8 mouse cellular contexts compared by ENCODE assay signal in genomic region chr11:30799496-30799895, GRCm38 (mm10). TPM values are rescaled to one million over a fixed set of nuclear protein-coding genes. Genes with fewer than 3 reads are reported as not detected.
DNase-seq lines count a peak whose midpoint lies in the region; ATAC-seq and TF ChIP-seq lines count a peak whose summit lies in the region.
"Had no signal": no experiment of that assay in that cellular context is flagged by ENCODE, and none has a peak within 500 bp of the region (broad histone marks: within the 10 kb centered on the region; RNA-seq: fewer than 3 reads in every experiment).

No protein-coding gene starts in this region.

- no peaks in the 10 kb centered on the region for H3K9me3 ChIP-seq in ES-E14 (ENCODE audit: control insufficient read depth, insufficient read depth, low read depth, low read length)
- H3K9me3 ChIP-seq: heart, embryonic 13.5 days had no signal

- in situ Hi-C loops in ES-E14 (cut with MboI; ENCODE audit: low sequenced_read_pairs in 2 of 2, unreplicated experiment in 2 of 2) = loop anchor here (10.0 kb wide), 1 partner anchor 125 kb away; no protein-coding TSS in a partner anchor

- peak; percentile 79 for TF ChIP-seq CTCF in layer of hippocampus, adult 2 months (conservative IDR thresholded peaks at IDR 0.05)

- no peak overlapping the region for H3K4me3 ChIP-seq in layer of hippocampus, adult 2 months
- H3K4me3 ChIP-seq in ES-E14 (ENCODE audit: insufficient read depth in 1 of 2, low read depth in 1 of 2, low read length in 2 of 2, poor library complexity in 1 of 2, severe bottlenecking in 1 of 2) = no peak overlapping the region
- H3K4me3 ChIP-seq: heart, embryonic 13.5 days had no signal

- no peak for DNase-seq in layer of hippocampus, adult 2 months (ENCODE audit: low spot score in 2 of 2)
- DNase-seq in layer of hippocampus, adult 8-10 months (ENCODE audit: low spot score in 2 of 2) = no peak
- DNase-seq in ES-E14 (ENCODE audit: low read depth, low spot score) = peak; percentile 51
- peak; percentile 38 for DNase-seq in c-Kit-positive CD71-negative TER-119-negative erythroid progenitor cells, embryonic 14.5 days (ENCODE audit: low read depth)
- DNase-seq in lung, postnatal 14 days = peak; percentile 60
- peak; percentile 67 for DNase-seq in thymus, postnatal 14 days

- peaks cover 2% of the 10 kb centered on the region; the same call in 1 of the 2 replicates for H3K36me3 ChIP-seq in ES-E14 (ENCODE audit: control insufficient read depth, insufficient read depth, low read length, poor library complexity, severe bottlenecking)

- H3K4me1 ChIP-seq in ES-E14 (ENCODE audit: control insufficient read depth in 2 of 2, insufficient read depth in 2 of 2, low read length in 2 of 2, poor library complexity in 1 of 2) = peaks cover 2 to 4% of the 10 kb centered on the region in 2 experiments; a peak in 3 of 4 replicates

- peak; percentile 82 to 86 for ATAC-seq in hematopoietic stem cell, adult 5-6 weeks (replicated peaks in 1 of 2; ENCODE audit: insufficient read depth in 1 of 2, low FRiP score in 2 of 2, low TSS enrichment in 1 of 2, low read depth in 1 of 2, poor library complexity in 2 of 2, severe bottlenecking in 2 of 2)

- H3K9ac ChIP-seq in ES-E14 (ENCODE audit: insufficient read depth, low read depth, low read length, poor library complexity, severe bottlenecking) = no peak overlapping the region
- H3K9ac ChIP-seq: heart, embryonic 13.5 days had no signal

- no peak overlapping the region for H3K27ac ChIP-seq in layer of hippocampus, adult 2 months
- H3K27ac ChIP-seq in ES-E14 (ENCODE audit: insufficient read depth, low read depth, low read length, poor library complexity, severe bottlenecking) = no peak overlapping the region
- H3K27ac ChIP-seq: heart, embryonic 13.5 days had no signal

TF ChIP-seq in ES-E14, 5 proteins besides CTCF, POLR2A, EP300 and RAD21:
- no peak for TF ChIP-seq CHD2 (IDR thresholded peaks at IDR 0.05; ENCODE audit: low read depth, low read length)
- no peak for TF ChIP-seq HCFC1 (IDR thresholded peaks at IDR 0.05; ENCODE audit: borderline replicate concordance, insufficient read depth, low read length)
- TF ChIP-seq ZNF384 (IDR thresholded peaks at IDR 0.05; ENCODE audit: low read depth, low read length) = no peak
- peak; percentile 99 for TF ChIP-seq ZC3H11A (IDR thresholded peaks at IDR 0.05; ENCODE audit: borderline replicate concordance, low read depth, low read length)
- TF ChIP-seq MAFK (IDR thresholded peaks at IDR 0.05; ENCODE audit: insufficient read depth, low read depth, low read length) = no peak

RNA-seq across cellular contexts. Expression of gene Psme4, which starts 28.0 kb away (rescaled TPM):
- 10 to 100 TPM; 39.0 to 49.8 TPM for total RNA-seq in layer of hippocampus, adult 2 months (2021)
- 10 to 100 TPM; 41.5 to 46.2 (median 44.0) TPM for total RNA-seq in layer of hippocampus, adult 8-10 months (2022)
- 64.0 and 91.2 TPM in 2 replicates for total RNA-seq in ES-E14 (2012; rRNA removed)
- 49.1 and 50.7 TPM in 2 replicates for total RNA-seq in hematopoietic stem cell, adult 5-6 weeks (2017)

Comparison
In these comparisons a context has a peak if more than half of its experiments do, and no peak if none do; other contexts are left out.
1. DNase-seq: peak in ES-E14 (single experiment), c-Kit-positive CD71-negative TER-119-negative erythroid progenitor cells, embryonic 14.5 days (single experiment), lung, postnatal 14 days (single experiment) and thymus, postnatal 14 days (single experiment); none in layer of hippocampus, adult 2 months (0 of 2) and layer of hippocampus, adult 8-10 months (0 of 2).